Mouse (Mus musculus) granulocyte monocyte progenitor cell, adult 5-6 weeks (primary cell): ENCODE measurements at regions not wholly inside any gene's neighbourhood (a gene's known extent, or its start where the extent isn't known, plus 50 kb on each side); places are given as distances from the start of the nearest gene placed in this dataset.
A peak's percentile ranks its signal among the peaks of the same experiment; 100 is the strongest.
"Not testable (repeated sequence)": the region's sequence is repeated elsewhere in the genome, so short reads cannot be mapped to it uniquely, and the experiment has no call there.

Source experiments
- ATAC-seq: replicated peaks from 2 replicates; pipeline ENCODE4 v1.8.0; 2016; ENCODE audit warnings: mild to moderate bottlenecking, moderate TSS enrichment, inconsistent platforms; ENCODE audit not compliant: poor library complexity, severe bottlenecking

- ATAC-seq = not testable (repeated sequence)
Measured at GRCm38 (mm10) chr12:117327086-117327485, 189.2 kb upstream of the Rapgef5 start.

GRCm38 (mm10) chr12:117330418-117330817 is 185.9 kb upstream of the Rapgef5 start:
- no peak for ATAC-seq

- peak; percentile 95 for ATAC-seq
Measured at GRCm38 (mm10) chr12:117336856-117337255, 179.4 kb upstream of the Rapgef5 start.

GRCm38 (mm10) chr12:117342321-117342720 is 174.0 kb upstream of the Rapgef5 start:
- ATAC-seq = no peak

- no peak for ATAC-seq
Measured at GRCm38 (mm10) chr12:117343121-117343520, 173.2 kb upstream of the Rapgef5 start.

GRCm38 (mm10) chr12:117343605-117344004 is 172.7 kb upstream of the Rapgef5 start:
- not testable (repeated sequence) for ATAC-seq

GRCm38 (mm10) chr12:117344266-117345087 is 171.8 kb upstream of the Rapgef5 start:
- ATAC-seq = no peak

GRCm38 (mm10) chr12:117345088-117345977 is 170.9 kb upstream of the Rapgef5 start:
- ATAC-seq = no peak

- no peak for ATAC-seq
Measured at GRCm38 (mm10) chr12:117346091-117346490, 170.2 kb upstream of the Rapgef5 start.

GRCm38 (mm10) chr12:117347135-117347534 is 169.1 kb upstream of the Rapgef5 start:
- ATAC-seq = no peak

GRCm38 (mm10) chr12:117348516-117348915 is 167.8 kb upstream of the Rapgef5 start:
- no peak for ATAC-seq

- no peak for ATAC-seq
Measured at GRCm38 (mm10) chr12:117351900-117352299, 164.4 kb upstream of the Rapgef5 start.

- ATAC-seq = no peak
Measured at GRCm38 (mm10) chr12:117352511-117352910, 163.8 kb upstream of the Rapgef5 start.

- peak; percentile 65 for ATAC-seq
Measured at GRCm38 (mm10) chr12:117352938-117353337, 163.3 kb upstream of the Rapgef5 start.

- ATAC-seq = no peak
Measured at GRCm38 (mm10) chr12:117357811-117358210, 158.5 kb upstream of the Rapgef5 start.

GRCm38 (mm10) chr12:117358891-117359290 is 157.4 kb upstream of the Rapgef5 start:
- ATAC-seq = no peak

- no peak for ATAC-seq
Measured at GRCm38 (mm10) chr12:117360215-117360614, 156.1 kb upstream of the Rapgef5 start.

- no peak for ATAC-seq
Measured at GRCm38 (mm10) chr12:117361826-117362225, 154.5 kb upstream of the Rapgef5 start.

- ATAC-seq = not testable (repeated sequence)
Measured at GRCm38 (mm10) chr12:117363457-117363856, 152.8 kb upstream of the Rapgef5 start.

- no peak for ATAC-seq
Measured at GRCm38 (mm10) chr12:117365181-117365580, 151.1 kb upstream of the Rapgef5 start.

- no peak for ATAC-seq
Measured at GRCm38 (mm10) chr12:117365876-117366275, 150.4 kb upstream of the Rapgef5 start.
